Mouse (Mus musculus) intestine, embryonic 16.5 days (tissue): ENCODE measurements around the gene Babam2. TPM values are rescaled to one million over a fixed set of nuclear protein-coding genes. Genes with fewer than 3 reads are reported as not detected.
"Not testable (repeated sequence)": the region's sequence is repeated elsewhere in the genome, so short reads cannot be mapped to it uniquely, and the experiment has no call there.

ENCODE experiments used
- ATAC-seq: fragments of 200-750 bp; cut with Nextera tagmentation; 2 replicates; pipeline ENCODE4 v1.8.0; 2017; ENCODE audit warnings: moderate TSS enrichment, moderate library complexity
- H3K27ac ChIP-seq: fragments of 300-500 bp; sonication (generic); 2 replicates; pipeline ENCODE4 v1.5.1; 2014; ENCODE audit warnings: mild to moderate bottlenecking, low read length
- H3K27me3 ChIP-seq: fragments of 300-500 bp; sonication (generic); replicated peaks from 2 replicates; pipeline ENCODE4 v1.6.1; 2014; ENCODE audit warnings: low read length, control low read depth, mixed read lengths; ENCODE audit not compliant: control insufficient read depth, insufficient read depth
- H3K36me3 ChIP-seq: fragments of 300-500 bp; sonication (generic); 2 replicates; pipeline ENCODE4 v1.6.1; 2014; ENCODE audit warnings: low read length, control low read depth; ENCODE audit not compliant: control insufficient read depth, insufficient read depth
- H3K4me1 ChIP-seq: fragments of 300-500 bp; sonication (generic); 2 replicates; pipeline ENCODE4 v1.6.1; 2014; ENCODE audit warnings: low read length, control low read depth, mixed read lengths; ENCODE audit not compliant: control insufficient read depth, insufficient read depth
- H3K4me2 ChIP-seq: fragments of 300-500 bp; sonication (generic); 2 replicates; pipeline ENCODE4 v1.6.1; 2014; ENCODE audit warnings: low read depth, low read length, control low read depth
- H3K4me3 ChIP-seq: fragments of 300-500 bp; sonication (generic); 2 replicates; pipeline ENCODE4 v1.5.1; 2014; ENCODE audit warnings: mild to moderate bottlenecking, low read length
- H3K9ac ChIP-seq: fragments of 300-500 bp; sonication (generic); 2 replicates; pipeline ENCODE4 v1.6.1; 2014; ENCODE audit warnings: low read depth, low read length
- H3K9me3 ChIP-seq: fragments of 300-500 bp; sonication (generic); 2 replicates; pipeline ENCODE4 v1.6.1; 2016; ENCODE audit warnings: low read length, control low read depth; ENCODE audit not compliant: control insufficient read depth
- WGBS: fragments of 180-500 bp; shearing (Covaris S2); extraction: QIAGEN DNeasy Blood & Tissue Kit; methylation state at CpG from one replicate; pipeline ENCODE4 v1.1.7; 2014; 5-methylcytosine and 5-hydroxymethylcytosine counted together
- polyA plus RNA-seq: library from polyadenylated mRNA; unstranded; fragments of >200 nt; fragmentation: Nextera tagmentation; extraction: Ambion mirVana; gene quantifications from 2 replicates; pipeline ENCODE4 v1.2.1, GENCODE M21; 2015

Babam2 gene
- polyA plus RNA-seq, 1 experiment from 2014 or later: 69.0 TPM

DNA sequence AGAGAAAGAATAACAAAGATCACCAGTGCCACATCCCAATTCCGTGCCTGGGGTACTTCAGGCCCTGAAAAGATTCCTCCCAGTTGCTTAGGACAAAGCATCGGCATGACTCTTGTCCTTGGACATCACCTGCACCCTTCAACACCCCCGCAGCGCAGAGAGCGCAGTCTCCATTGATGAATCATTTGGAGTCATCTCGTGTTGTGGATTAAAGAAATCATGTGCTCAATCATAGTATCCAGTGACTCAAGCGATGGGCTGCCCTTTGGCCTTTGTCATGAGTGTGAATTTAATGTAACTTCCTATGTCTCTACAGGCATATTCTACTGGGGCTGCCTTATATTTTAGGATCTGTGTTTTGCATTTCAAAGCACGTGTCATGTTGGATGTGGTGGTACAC, 265.9 kb downstream of the Babam2 start:
- 89% methylated on average over 8 of the region's 8 CpGs for WGBS
- Histone ChIP-seq H3K4me1 (peaks cover 12% of the 10 kb centered on the region; the same call in 1 of the 2 replicates), H3K4me2 (no peak overlapping the region), H3K27me3 (no peaks in the 10 kb centered on the region), H3K9me3 (no peaks in the 10 kb centered on the region), H3K36me3 (no peaks in the 10 kb centered on the region), H3K27ac (no peak overlapping the region), H3K4me3 (no peak overlapping the region), H3K9ac (no peak overlapping the region)
- ATAC-seq: no peak

GRCm38 (mm10) chr5:31963851-31964250, 266.4 kb downstream of the Babam2 start:
- H3K36me3 ChIP-seq: no peaks in the 10 kb centered on the region
- H3K9ac ChIP-seq: no peak overlapping the region
- no peaks in the 10 kb centered on the region for H3K27me3 ChIP-seq
- H3K4me2 ChIP-seq: no peak overlapping the region
- ATAC-seq: no peak
- no peak overlapping the region for H3K4me3 ChIP-seq
- no peaks in the 10 kb centered on the region for H3K9me3 ChIP-seq
- no peak overlapping the region for H3K27ac ChIP-seq
- peaks cover 12% of the 10 kb centered on the region; the same call in 1 of the 2 replicates for H3K4me1 ChIP-seq
- 80% methylated on average over 2 of the region's 2 CpGs for WGBS

GRCm38 (mm10) chr5:31966741-31967140, 269.3 kb downstream of the Babam2 start:
- 0 out of 2 replicates have a peak overlapping the region, but pooled peaks have one; percentile 2 for H3K27ac ChIP-seq
- ATAC-seq: no peak

GRCm38 (mm10) chr5:31967526-31967925, 270.0 kb downstream of the Babam2 start:
- Histone ChIP-seq H3K4me3 (no peak overlapping the region), H3K36me3 (no peaks in the 10 kb centered on the region), H3K27ac (peak overlapping the region; percentile 83), H3K4me1 (peaks cover 12% of the 10 kb centered on the region; the same call in 1 of the 2 replicates), H3K9me3 (no peaks in the 10 kb centered on the region), H3K27me3 (no peaks in the 10 kb centered on the region), H3K9ac (peak overlapping the region; percentile 26; the same call in 1 of the 2 replicates), H3K4me2 (0 out of 2 replicates have a peak overlapping the region, but pooled peaks have one; percentile 6)
- 68% methylated on average over 4 of the region's 4 CpGs for WGBS
- ATAC-seq: no peak; the same call in 1 of the 2 replicates

More at GRCm38 (mm10) chr5:31966741-31967140, 269.3 kb downstream of the Babam2 start:
- Histone ChIP-seq H3K9ac (no peak overlapping the region), H3K36me3 (no peaks in the 10 kb centered on the region), H3K27me3 (no peaks in the 10 kb centered on the region), H3K9me3 (no peaks in the 10 kb centered on the region), H3K4me1 (peaks cover 12% of the 10 kb centered on the region; the same call in 1 of the 2 replicates), H3K4me2 (no peak overlapping the region), H3K4me3 (no peak overlapping the region)
- WGBS: 66% methylated on average over 5 of the region's 5 CpGs

DNA sequence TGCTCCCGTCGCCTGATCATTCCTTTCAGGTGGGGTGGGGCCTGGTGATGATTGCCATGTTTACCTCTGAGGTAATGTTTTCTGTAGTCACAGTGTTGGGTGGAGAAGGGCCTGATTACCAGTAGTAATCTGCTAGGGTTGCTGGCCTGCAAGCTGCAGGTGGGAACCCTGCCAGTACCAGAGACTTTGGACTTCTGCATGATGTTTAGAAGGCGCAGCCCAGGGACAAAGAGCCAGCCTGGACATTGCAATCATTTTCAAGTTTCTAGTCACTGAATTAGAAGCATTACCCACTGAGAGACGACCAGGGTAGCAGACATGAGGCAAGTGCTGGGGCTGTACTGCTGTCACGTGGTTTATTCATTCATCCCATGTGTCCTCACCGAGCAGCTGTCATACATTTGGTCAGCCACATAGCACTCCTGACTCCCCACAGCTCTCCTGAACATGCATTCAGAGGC, 270.6 kb downstream of the Babam2 start:
- H3K4me3 ChIP-seq: no peak overlapping the region
- H3K9me3 ChIP-seq: no peaks in the 10 kb centered on the region
- H3K27ac ChIP-seq: peak overlapping the region; percentile 83
- no peak overlapping the region; the same call in 1 of the 2 replicates for H3K9ac ChIP-seq
- peak; percentile 97 for ATAC-seq
- H3K27me3 ChIP-seq: no peaks in the 10 kb centered on the region
- no peak overlapping the region for H3K4me2 ChIP-seq
- H3K4me1 ChIP-seq: peaks cover 12% of the 10 kb centered on the region; the same call in 1 of the 2 replicates
- 41% methylated on average over 6 of the region's 6 CpGs for whole genome bisulfite sequencing
- H3K36me3 ChIP-seq: no peaks in the 10 kb centered on the region

- H3K36me3 ChIP-seq, ATAC-seq, H3K27me3 ChIP-seq, H3K4me2 ChIP-seq, H3K27ac ChIP-seq, H3K9ac ChIP-seq, H3K9me3 ChIP-seq, H3K4me3 ChIP-seq: not testable (repeated sequence)
- 100% methylated on average over 1 of the region's 1 CpGs for WGBS
- peaks cover 13% of the 10 kb centered on the region; the same call in 1 of the 2 replicates for H3K4me1 ChIP-seq
These were observed 274.9 kb downstream of the Babam2 start for GRCm38 (mm10) chr5:31972416-31972815.

- WGBS: 42% methylated on average over 3 of the region's 3 CpGs
- Histone ChIP-seq H3K4me2 (no peak overlapping the region), H3K4me3 (no peak overlapping the region), H3K27ac (no peak overlapping the region), H3K36me3 (no peaks in the 10 kb centered on the region), H3K4me1 (peaks cover 3% of the 10 kb centered on the region; the same call in 1 of the 2 replicates), H3K9ac (no peak overlapping the region), H3K27me3 (no peaks in the 10 kb centered on the region), H3K9me3 (no peaks in the 10 kb centered on the region)
- ATAC-seq: peak; percentile 28; the same call in 1 of the 2 replicates
These were observed 277.2 kb downstream of the Babam2 start for GRCm38 (mm10) chr5:31974614-31975168.

- H3K27me3 ChIP-seq: no peaks in the 10 kb centered on the region
- ATAC-seq: no peak
- WGBS: 80% methylated on average over 5 of the region's 5 CpGs
- no peak overlapping the region for H3K9ac ChIP-seq
- H3K36me3 ChIP-seq: no peaks in the 10 kb centered on the region
- H3K4me2 ChIP-seq: no peak overlapping the region
- H3K4me1 ChIP-seq: 0 out of 2 replicates have a peak, but pooled peaks cover 5% of the 10 kb centered on the region
- H3K4me3 ChIP-seq: no peak overlapping the region
- no peak overlapping the region for H3K27ac ChIP-seq
- H3K9me3 ChIP-seq: no peaks in the 10 kb centered on the region
These were observed 284.6 kb downstream of the Babam2 start for GRCm38 (mm10) chr5:31982061-31982460.

DNA sequence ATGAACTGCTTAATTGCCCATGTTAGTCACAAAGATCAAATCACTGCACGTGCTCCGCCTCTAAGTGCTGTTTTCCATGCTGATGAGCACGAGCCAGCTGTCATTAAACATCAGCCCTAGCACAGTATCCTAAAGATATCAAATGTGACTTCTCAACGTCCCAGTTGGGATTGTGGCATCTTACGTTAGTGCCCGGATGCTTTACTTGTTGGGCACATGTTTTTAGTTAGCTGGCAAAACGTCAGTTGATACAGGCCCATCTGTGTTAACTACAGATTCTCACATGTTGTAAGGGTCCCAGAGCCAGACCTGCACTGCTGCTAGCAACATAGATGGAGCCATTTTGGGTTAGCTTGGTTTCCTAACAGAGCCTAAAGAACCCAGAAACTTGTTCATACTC, 285.7 kb downstream of the Babam2 start:
- Histone ChIP-seq H3K27me3 (no peaks in the 10 kb centered on the region), H3K36me3 (no peaks in the 10 kb centered on the region), H3K4me3 (no peak overlapping the region), H3K27ac (no peak overlapping the region), H3K4me2 (no peak overlapping the region), H3K4me1 (peaks cover 9% of the 10 kb centered on the region; the same call in 1 of the 2 replicates), H3K9ac (no peak overlapping the region), H3K9me3 (no peaks in the 10 kb centered on the region)
- ATAC-seq: no peak
- WGBS: 86% methylated on average over 7 of the region's 7 CpGs
